Mouse (Mus musculus) embryo, embryonic 11 days (tissue): ENCODE results near the gene Gpr141.
A peak's percentile ranks its signal among the peaks of the same experiment; 100 is the strongest.

Source experiments
- DNase-seq: peaks from one replicate; pipeline ENCODE4 v3.0.0-alpha.2; 2015

The Gpr141 gene

GRCm38 (mm10) chr13:19718954-19719353 is 105.1 kb downstream of the Gpr141 start:
- no peak for DNase-seq

GRCm38 (mm10) chr13:19717201-19717600 is 106.9 kb downstream of the Gpr141 start:
- DNase-seq: no peak

GRCm38 (mm10) chr13:19703806-19704205 is 120.3 kb downstream of the Gpr141 start:
- no peak for DNase-seq

GRCm38 (mm10) chr13:19701443-19702078 is 122.5 kb downstream of the Gpr141 start:
- DNase-seq: peak; percentile 9

- no peak for DNase-seq
Measured at GRCm38 (mm10) chr13:19700733-19701442, 123.2 kb downstream of the Gpr141 start.
